Mouse (Mus musculus) frontal cortex, postnatal 36 days (tissue): Measurements from ENCODE around the gene C4b.
A peak's percentile ranks its signal among the peaks of the same experiment; 100 is the strongest.
"Not testable (repeated sequence)": the region's sequence is repeated elsewhere in the genome, so short reads cannot be mapped to it uniquely, and the experiment has no call there.

Experiments
- DNase-seq, 2 experiments: peaks; one replicate each; pipeline ENCODE4 v3.0.0; 2022; ENCODE audit warnings: low spot score in 2 of 2

The C4b gene

GRCm38 (mm10) chr17:34743719-34744118 lies at the start of gene C4b:
Gene C4b (minus strand): TSS chr17:34743882.
- no peak for DNase-seq

GRCm38 (mm10) chr17:34777680-34778325 lies 34.1 kb upstream of the C4b start:
- peak; percentile 39 to 49 for DNase-seq

GRCm38 (mm10) chr17:34761471-34761870 lies 17.8 kb upstream of the C4b start:
- DNase-seq = no peak

GRCm38 (mm10) chr17:34746531-34746930 lies 2.8 kb upstream of the C4b start:
- DNase-seq = no peak

GRCm38 (mm10) chr17:34745166-34745565 lies 1.5 kb upstream of the C4b start:
- not testable (repeated sequence) for DNase-seq

DNA sequence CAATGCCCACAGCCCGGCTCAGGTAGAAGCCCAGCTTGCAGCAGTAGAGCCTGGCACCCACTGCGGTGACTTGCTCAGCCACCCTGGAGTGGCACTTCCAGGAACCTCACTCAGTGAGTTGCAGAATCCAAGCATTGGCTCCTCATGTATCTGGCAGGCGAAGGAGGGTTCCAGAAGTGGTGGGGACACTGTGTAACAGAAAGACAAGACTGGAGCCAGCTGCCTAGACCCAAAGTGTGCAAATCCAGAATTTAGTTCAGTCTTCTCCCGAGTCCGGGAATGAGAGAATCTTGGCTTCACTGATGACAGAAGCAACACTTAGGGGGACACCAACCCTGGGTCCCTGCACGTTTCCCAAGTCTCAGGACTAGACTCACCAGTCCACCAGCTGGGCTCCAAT lies 929 bp upstream of the C4b start:
- not testable (repeated sequence) for DNase-seq

DNA sequence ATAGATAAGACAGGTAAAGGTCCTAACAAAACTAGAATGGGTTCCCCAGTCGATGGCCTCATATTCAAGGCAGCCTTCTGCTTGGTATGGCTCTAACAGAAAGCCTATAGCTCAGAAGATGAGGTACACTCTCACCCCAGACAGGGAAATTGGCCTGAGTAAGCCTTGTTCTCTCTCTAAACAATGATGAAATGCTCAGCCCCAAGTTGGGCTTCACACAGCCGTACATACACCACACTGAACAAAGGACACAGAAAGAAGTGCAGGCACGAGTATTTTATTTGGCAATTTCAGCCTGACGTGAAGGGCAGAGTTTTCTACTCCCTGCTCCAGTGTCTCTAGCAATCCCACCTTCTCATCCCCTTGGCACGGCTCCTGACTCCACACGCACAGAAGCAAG lies 524 bp upstream of the C4b start:
- no peak for DNase-seq

- no peak for DNase-seq
Observed at GRCm38 (mm10) chr17:34740280-34740679, 3.4 kb downstream of the C4b start.

- DNase-seq = not testable (repeated sequence)
Observed at GRCm38 (mm10) chr17:34739708-34740107, 4.0 kb downstream of the C4b start.

GRCm38 (mm10) chr17:34737466-34737865 lies 6.2 kb downstream of the C4b start:
- DNase-seq = not testable (repeated sequence)

- not testable (repeated sequence) for DNase-seq
Observed at GRCm38 (mm10) chr17:34729779-34730553, 13.7 kb downstream of the C4b start.

DNA sequence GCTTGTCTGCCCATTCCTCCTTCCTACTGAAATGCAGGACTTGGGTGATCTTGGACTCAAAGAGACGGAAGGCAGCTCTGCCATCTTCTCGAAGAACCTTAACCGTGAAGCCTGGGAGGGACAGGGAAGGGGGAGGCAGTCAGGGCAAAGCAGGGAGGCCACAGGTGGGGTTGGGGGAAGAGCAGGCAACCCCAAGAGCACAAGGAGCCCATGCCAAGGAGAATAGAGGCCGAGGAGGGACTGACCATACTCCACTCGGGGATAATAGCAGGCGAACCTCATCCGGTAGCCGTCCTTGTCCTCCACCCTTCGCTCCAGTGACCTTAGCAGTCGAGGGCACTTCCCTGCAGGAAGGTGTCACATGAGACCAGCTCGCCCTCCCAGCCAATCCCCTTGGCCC lies 14.5 kb downstream of the C4b start:
- not testable (repeated sequence) for DNase-seq

- DNase-seq = no peak
Observed at GRCm38 (mm10) chr17:34727887-34728286, 15.8 kb downstream of the C4b start.

- no peak for DNase-seq
Observed at GRCm38 (mm10) chr17:34723066-34723465, 20.6 kb downstream of the C4b start.

- DNase-seq = not testable (repeated sequence)
Observed at GRCm38 (mm10) chr17:34722238-34722637, 21.4 kb downstream of the C4b start.

DNA sequence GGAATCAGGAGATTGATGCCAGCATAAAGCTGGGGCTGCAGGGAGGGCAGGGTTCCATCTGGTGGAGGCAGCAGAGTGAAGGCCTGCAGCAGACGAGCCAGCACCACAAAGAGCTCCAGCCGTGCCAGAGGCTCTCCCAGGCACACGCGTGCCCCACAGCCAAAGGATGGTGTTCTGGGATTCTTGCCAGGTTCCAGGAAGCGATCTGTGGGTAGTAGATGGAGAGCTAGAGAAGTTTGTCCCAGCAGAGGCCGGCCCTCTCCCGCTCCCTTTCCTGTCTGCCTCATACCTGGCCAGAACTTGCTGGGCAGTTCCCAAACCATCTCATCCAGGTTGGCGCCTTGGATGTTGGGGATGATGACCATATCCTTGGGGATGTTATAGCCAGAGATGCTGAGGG lies 23.8 kb downstream of the C4b start:
- DNase-seq = not testable (repeated sequence)

DNA sequence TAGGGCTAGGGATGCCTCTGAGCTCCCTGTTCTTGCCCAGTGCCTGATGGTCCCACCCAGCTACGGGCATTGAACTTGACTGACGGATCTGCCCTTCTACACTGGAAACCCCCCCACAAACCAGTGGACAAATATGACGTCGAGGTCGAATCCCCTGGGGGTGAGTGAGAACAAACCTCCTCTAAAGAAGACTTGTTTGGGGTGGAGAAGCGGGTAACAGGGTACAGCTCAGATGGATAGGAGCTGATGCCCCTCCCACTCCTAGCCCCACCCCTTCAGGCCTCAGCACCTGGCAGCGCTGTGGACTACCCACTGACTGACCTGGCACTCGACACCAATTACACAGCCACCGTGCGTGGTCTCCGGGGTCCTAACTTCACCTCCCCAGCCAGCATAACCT lies 26.3 kb downstream of the C4b start:
- DNase-seq = no peak

GRCm38 (mm10) chr17:34716247-34716646 lies 27.4 kb downstream of the C4b start:
- DNase-seq = no peak

GRCm38 (mm10) chr17:34715451-34715850 lies 28.2 kb downstream of the C4b start:
- DNase-seq = not testable (repeated sequence)

DNA sequence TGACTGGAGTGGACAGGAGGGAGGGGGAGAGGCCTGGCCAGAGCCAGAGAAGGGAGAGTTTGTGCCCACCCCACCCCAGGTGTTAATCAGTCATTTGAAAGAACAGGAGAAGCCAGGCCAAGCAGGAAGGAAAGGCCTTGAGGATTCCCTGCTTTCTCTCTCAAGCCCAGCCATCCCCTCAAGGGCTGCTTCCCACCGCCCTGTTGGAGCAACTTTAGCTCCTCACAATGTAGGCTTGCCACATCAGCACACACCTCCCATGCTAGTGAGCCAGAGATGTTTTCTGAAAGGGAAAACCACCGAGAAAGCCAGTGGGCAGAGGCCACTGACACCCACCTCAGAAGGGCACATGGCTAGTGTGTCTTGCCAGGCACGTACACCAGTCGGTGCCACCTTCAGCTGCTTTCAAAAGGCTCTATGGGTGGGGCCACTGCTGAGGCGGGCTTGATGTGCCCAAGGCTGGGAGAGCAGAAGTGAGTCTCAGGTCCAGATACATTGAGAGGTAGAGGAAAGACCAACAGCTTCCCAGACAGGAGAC lies 28.7 kb downstream of the C4b start:
- DNase-seq = not testable (repeated sequence)

GRCm38 (mm10) chr17:34714181-34714907 lies 29.3 kb downstream of the C4b start:
- DNase-seq = not testable (repeated sequence)

- peak; percentile 69 to 72 for DNase-seq
Observed at GRCm38 (mm10) chr17:34712951-34713350, 30.7 kb downstream of the C4b start.
